Comparison of ENCODE assay signal across 14 mouse cellular contexts in the genomic region with DNA sequence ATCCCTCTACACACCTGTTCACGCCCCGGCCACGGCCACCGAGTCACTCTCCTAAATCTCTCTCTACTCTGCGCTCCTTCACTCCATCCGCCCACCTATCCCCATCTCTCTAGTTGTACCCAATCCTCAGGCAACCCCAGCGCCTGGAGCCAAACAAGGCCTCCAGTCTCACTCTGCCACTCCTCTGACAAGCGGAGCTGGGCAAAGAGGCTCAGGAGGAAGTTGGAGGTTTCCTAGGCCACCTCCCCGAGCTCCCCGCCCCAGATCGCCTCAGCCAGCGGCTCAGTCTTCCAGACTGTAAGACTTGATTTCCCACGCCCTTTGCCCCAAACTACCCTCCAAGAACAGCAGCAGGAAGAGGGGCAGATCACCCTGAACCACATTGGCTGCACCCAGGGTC. TPM values are rescaled to one million over a fixed set of nuclear protein-coding genes. Genes with fewer than 3 reads are reported as not detected.
A peak's percentile ranks its signal among the peaks of the same experiment; 100 is the strongest.
DNase-seq lines count a peak whose midpoint lies in the region; ATAC-seq and TF ChIP-seq lines count a peak whose summit lies in the region.
"Had no signal": no experiment of that assay in that cellular context is flagged by ENCODE, and none has a peak within 500 bp of the region (broad histone marks: within the 10 kb centered on the region; RNA-seq: fewer than 3 reads in every experiment).

No protein-coding gene starts in this region.

- H3K4me3 ChIP-seq in heart, embryonic 10.5 days: no peak overlapping the region
- H3K4me3 ChIP-seq in heart, embryonic 11.5 days (ENCODE audit: low read depth, low read length): no peak overlapping the region
- H3K4me3 ChIP-seq in ES-Bruce4 (ENCODE audit: low read depth, low read length): peak overlapping the region; percentile 14
- H3K4me3 ChIP-seq in stomach, embryonic 15.5 days (replicated peaks): no peak overlapping the region
- H3K4me3 ChIP-seq in kidney, embryonic 15.5 days (replicated peaks): no peak overlapping the region
- H3K4me3 ChIP-seq: heart, embryonic 13.5 days; layer of hippocampus, adult 2 months had no signal

- ATAC-seq in heart, embryonic 11.5 days (replicated peaks; ENCODE audit: insufficient number of reproducible peaks, low FRiP score, low TSS enrichment): no peak
- ATAC-seq in stomach, embryonic 15.5 days (ENCODE audit: insufficient read depth, low FRiP score, low read depth): no peak
- ATAC-seq in kidney, embryonic 15.5 days (replicated peaks; ENCODE audit: low FRiP score): no peak; the same call in 1 of the 2 replicates
- ATAC-seq: forebrain, embryonic 14.5 days had no signal

- WGBS in heart, embryonic 10.5 days: 41% methylated on average over 13 of the region's 13 CpGs
- 37% methylated on average over 13 of the region's 13 CpGs for WGBS in heart, embryonic 11.5 days (ENCODE audit: insufficient replicate concordance)
- WGBS in stomach, embryonic 15.5 days: 54% methylated on average over 13 of the region's 13 CpGs
- WGBS in kidney, embryonic 15.5 days: 50% methylated on average over 13 of the region's 13 CpGs

- no peaks in the 10 kb centered on the region for H3K36me3 ChIP-seq in heart, embryonic 10.5 days
- H3K36me3 ChIP-seq in heart, embryonic 11.5 days (ENCODE audit: control insufficient read depth, insufficient read depth, low read length): no peaks in the 10 kb centered on the region
- no peaks in the 10 kb centered on the region for H3K36me3 ChIP-seq in ES-Bruce4 (ENCODE audit: control insufficient read depth, insufficient read depth, low read length, poor library complexity, severe bottlenecking)
- no peaks in the 10 kb centered on the region for H3K36me3 ChIP-seq in stomach, embryonic 15.5 days
- H3K36me3 ChIP-seq in kidney, embryonic 15.5 days: no peaks in the 10 kb centered on the region
- H3K36me3 ChIP-seq: heart, embryonic 13.5 days had no signal

- no peak for TF ChIP-seq EP300 in ES-Bruce4 (IDR thresholded peaks at IDR 0.05; ENCODE audit: insufficient read depth, low read depth, low read length)

- DNase-seq in heart, embryonic 10.5 days (ENCODE audit: low spot score): no peak
- DNase-seq in induced T-regulatory cell, adult 2 months (ENCODE audit: low read depth): peak; percentile 66
- DNase-seq in gastrocnemius, postnatal 10 days: no peak
- no peak for DNase-seq in yolk sac, embryonic 10.5 days (ENCODE audit: low spot score)
- DNase-seq: embryo, embryonic 11 days; right cerebral cortex, postnatal 14 days had no signal

- TF ChIP-seq POLR2A in ES-Bruce4 (IDR thresholded peaks at IDR 0.05; ENCODE audit: insufficient read depth, low read length): no peak

- peaks cover 76% of the 10 kb centered on the region for H3K27me3 ChIP-seq in heart, embryonic 10.5 days (ENCODE audit: insufficient read depth, poor library complexity, severe bottlenecking)
- H3K27me3 ChIP-seq in heart, embryonic 11.5 days (ENCODE audit: control insufficient read depth, insufficient read depth, low read length): peaks cover 43% of the 10 kb centered on the region
- no peaks in the 10 kb centered on the region for H3K27me3 ChIP-seq in ES-Bruce4 (ENCODE audit: control insufficient read depth, insufficient read depth, low read length, poor library complexity, severe bottlenecking)
- peaks cover 24% of the 10 kb centered on the region for H3K27me3 ChIP-seq in stomach, embryonic 15.5 days (replicated peaks)
- peaks cover 50% of the 10 kb centered on the region for H3K27me3 ChIP-seq in kidney, embryonic 15.5 days

- H3K9ac ChIP-seq in heart, embryonic 11.5 days (ENCODE audit: low read depth, low read length): no peak overlapping the region
- no peak overlapping the region for H3K9ac ChIP-seq in ES-Bruce4 (ENCODE audit: low read depth, poor library complexity, severe bottlenecking)
- H3K9ac ChIP-seq in stomach, embryonic 15.5 days: no peak overlapping the region
- H3K9ac ChIP-seq in kidney, embryonic 15.5 days: no peak overlapping the region
- H3K9ac ChIP-seq: heart, embryonic 13.5 days had no signal

- no peak overlapping the region for H3K4me2 ChIP-seq in heart, embryonic 11.5 days
- H3K4me2 ChIP-seq in stomach, embryonic 15.5 days: no peak overlapping the region
- no peak overlapping the region for H3K4me2 ChIP-seq in kidney, embryonic 15.5 days
- H3K4me2 ChIP-seq: heart, embryonic 13.5 days had no signal

- H3K4me1 ChIP-seq in heart, embryonic 10.5 days: peaks cover 29% of the 10 kb centered on the region
- H3K4me1 ChIP-seq in heart, embryonic 11.5 days (ENCODE audit: control insufficient read depth, insufficient read depth, low read length): peaks cover 20% of the 10 kb centered on the region; the same call in 1 of the 2 replicates
- H3K4me1 ChIP-seq in ES-Bruce4 (ENCODE audit: control insufficient read depth, insufficient read depth, low read length): peaks cover 4% of the 10 kb centered on the region
- H3K4me1 ChIP-seq in stomach, embryonic 15.5 days: peaks cover 29% of the 10 kb centered on the region
- H3K4me1 ChIP-seq in kidney, embryonic 15.5 days: peaks cover 31% of the 10 kb centered on the region

- H3K27ac ChIP-seq in heart, embryonic 10.5 days: 0 out of 2 replicates have a peak overlapping the region, but pooled peaks have one; percentile 44
- H3K27ac ChIP-seq in heart, embryonic 11.5 days (ENCODE audit: low read depth, low read length): no peak overlapping the region
- H3K27ac ChIP-seq in ES-Bruce4 (ENCODE audit: insufficient read depth, low read length): no peak overlapping the region
- 0 out of 2 replicates have a peak overlapping the region, but pooled peaks have one; percentile 22 for H3K27ac ChIP-seq in stomach, embryonic 15.5 days
- H3K27ac ChIP-seq in kidney, embryonic 15.5 days: no peak overlapping the region
- H3K27ac ChIP-seq: heart, embryonic 13.5 days; layer of hippocampus, adult 2 months had no signal

- no peak for TF ChIP-seq CTCF in ES-Bruce4 (IDR thresholded peaks at IDR 0.05; ENCODE audit: low read depth, low read length)

- H3K9me3 ChIP-seq in heart, embryonic 10.5 days: no peaks in the 10 kb centered on the region
- no peaks in the 10 kb centered on the region for H3K9me3 ChIP-seq in heart, embryonic 11.5 days (replicated peaks; ENCODE audit: control insufficient read depth, low read length)
- H3K9me3 ChIP-seq in ES-Bruce4 (replicated peaks; ENCODE audit: control insufficient read depth, insufficient read depth, low read length, poor library complexity, severe bottlenecking): no peaks in the 10 kb centered on the region
- H3K9me3 ChIP-seq in stomach, embryonic 15.5 days: no peaks in the 10 kb centered on the region
- no peaks in the 10 kb centered on the region for H3K9me3 ChIP-seq in kidney, embryonic 15.5 days (replicated peaks)
- H3K9me3 ChIP-seq: heart, embryonic 13.5 days had no signal

RNA-seq across cellular contexts. Expression of a gene that starts 2.7 kb away (rescaled TPM):
- polyA plus RNA-seq in heart, embryonic 10.5 days (2016; fragmentation: Nextera tagmentation; extraction: Ambion mirVana): 0.11 TPM in 1 of 2 replicates, not detected in the other
- 0.19 TPM in 1 of 2 replicates, not detected in the other for polyA plus RNA-seq in heart, embryonic 11.5 days (2014; fragmentation: Nextera tagmentation; extraction: Ambion mirVana)
- polyA plus RNA-seq in ES-Bruce4 (2011; ENCODE audit: insufficient read depth, insufficient read length, low read depth, missing spikeins): 0.64 and 0.93 TPM in 2 replicates
- polyA plus RNA-seq in stomach, embryonic 15.5 days (2015; fragmentation: Nextera tagmentation; extraction: Ambion mirVana): 0.33 and 0.41 TPM in 2 replicates
- under 1 TPM in 1 of 2 experiments, not detected in 1; 0.09 TPM for total RNA-seq in gastrocnemius, postnatal 10 days (2021)
- polyA plus RNA-seq in kidney, embryonic 15.5 days (2015; fragmentation: Nextera tagmentation; extraction: Ambion mirVana): 0.12 and 0.14 TPM in 2 replicates
- total RNA-seq: layer of hippocampus, adult 2 months had no signal
- polyA plus RNA-seq: forebrain, embryonic 14.5 days; neural tube, embryonic 11.5 days had no signal

RNA-seq across cellular contexts. Expression of a gene that starts 41.6 kb away (rescaled TPM):
- polyA plus RNA-seq in heart, embryonic 10.5 days (2016; fragmentation: Nextera tagmentation; extraction: Ambion mirVana): 66.5 and 98.2 TPM in 2 replicates
- polyA plus RNA-seq in heart, embryonic 11.5 days (2014; fragmentation: Nextera tagmentation; extraction: Ambion mirVana): 61.5 and 62.8 TPM in 2 replicates
- polyA plus RNA-seq in ES-Bruce4 (2011; ENCODE audit: insufficient read depth, insufficient read length, low read depth, missing spikeins): 58.9 and 59.1 TPM in 2 replicates
- polyA plus RNA-seq in stomach, embryonic 15.5 days (2015; fragmentation: Nextera tagmentation; extraction: Ambion mirVana): 97.0 and 100 TPM in 2 replicates
- 10 to 100 TPM in 1 of 2 experiments, 1 to 10 TPM in 1; 9.4 to 12.0 TPM for total RNA-seq in gastrocnemius, postnatal 10 days (2021)
- polyA plus RNA-seq in kidney, embryonic 15.5 days (2015; fragmentation: Nextera tagmentation; extraction: Ambion mirVana): 113 and 122 TPM in 2 replicates

RNA-seq across cellular contexts. Expression of a gene that starts 58.8 kb away (rescaled TPM):
- 2.0 and 3.6 TPM in 2 replicates for polyA plus RNA-seq in heart, embryonic 10.5 days (2016; fragmentation: Nextera tagmentation; extraction: Ambion mirVana)
- 1.5 and 2.2 TPM in 2 replicates for polyA plus RNA-seq in heart, embryonic 11.5 days (2014; fragmentation: Nextera tagmentation; extraction: Ambion mirVana)
- polyA plus RNA-seq in ES-Bruce4 (2011; ENCODE audit: insufficient read depth, insufficient read length, low read depth, missing spikeins): 47.6 and 50.9 TPM in 2 replicates
- 6.0 and 7.0 TPM in 2 replicates for polyA plus RNA-seq in stomach, embryonic 15.5 days (2015; fragmentation: Nextera tagmentation; extraction: Ambion mirVana)
- 10 to 100 TPM; 29.4 to 40.0 TPM for total RNA-seq in gastrocnemius, postnatal 10 days (2021)
- polyA plus RNA-seq in kidney, embryonic 15.5 days (2015; fragmentation: Nextera tagmentation; extraction: Ambion mirVana): 3.0 and 3.5 TPM in 2 replicates

Comparison
In these comparisons a context has a peak if more than half of its experiments do, and no peak if none do; other contexts are left out.
1. H3K27ac ChIP-seq: peak in heart, embryonic 10.5 days (single experiment) and stomach, embryonic 15.5 days (single experiment); none in heart, embryonic 11.5 days (single experiment), ES-Bruce4 (single experiment) and kidney, embryonic 15.5 days (single experiment).